Mouse (Mus musculus) layer of hippocampus, adult 2 months (tissue): ENCODE data around the gene Tacc2. TPM values are rescaled to one million over a fixed set of nuclear protein-coding genes. Genes with fewer than 3 reads are reported as not detected.

Experiments
- DNase-seq, 2 experiments: peaks; one replicate each; pipeline ENCODE4 v3.0.0; 2022; ENCODE audit warnings: low spot score in 2 of 2
- H3K27ac ChIP-seq: fragments of 200-600 bp; 2 replicates; pipeline ENCODE4 v1.8.1; 2022
- H3K4me3 ChIP-seq: fragments of 200-600 bp; 2 replicates; pipeline ENCODE4 v1.8.1; 2022; ENCODE audit warnings: mild to moderate bottlenecking
- CTCF ChIP-seq: fragments of 200-600 bp; conservative IDR thresholded peaks from 2 replicates; pipeline ENCODE4 v1.8.1; 2022; ENCODE audit warnings: antibody characterized with exemption, mild to moderate bottlenecking, moderate library complexity
- total RNA-seq, 2 experiments: library from RNA; stranded (reverse); gene quantifications; 2 replicates each; pipeline ENCODE4 v1.2.3; 2021

Tacc2 gene
- total RNA-seq, 2 experiments from 2014 or later: 79.5 to 82.0 TPM

GRCm38 (mm10) chr7:130773171-130773830 is 196.1 kb downstream of the Tacc2 start:
- TF ChIP-seq CTCF: peak; percentile 87
- no peak overlapping the region for H3K4me3 ChIP-seq
- DNase-seq: peak in 1 of 2 experiments; percentile 36
- H3K27ac ChIP-seq: no peak overlapping the region

- TF ChIP-seq CTCF: no peak
These were observed 196.8 kb downstream of the Tacc2 start, which contains the start of gene Btbd16 for GRCm38 (mm10) chr7:130773914-130774630. Btbd16 (plus strand) TSS chr7:130774069.

GRCm38 (mm10) chr7:130780866-130781419 is 203.7 kb downstream of the Tacc2 start:
- Histone ChIP-seq H3K27ac (no peak overlapping the region), H3K4me3 (no peak overlapping the region)
- no peak for TF ChIP-seq CTCF
- no peak for DNase-seq

More at GRCm38 (mm10) chr7:130773914-130774630, 196.8 kb downstream of the Tacc2 start, which contains the start of gene Btbd16:
- DNase-seq: no peak
- H3K27ac ChIP-seq: no peak within 1 kb of the TSS
- H3K4me3 ChIP-seq: no peak within 1 kb of the TSS

GRCm38 (mm10) chr7:130782501-130783050 is 205.3 kb downstream of the Tacc2 start:
- TF ChIP-seq CTCF: no peak
- H3K27ac ChIP-seq: no peak overlapping the region
- DNase-seq: no peak

GRCm38 (mm10) chr7:130785923-130786575 is 208.8 kb downstream of the Tacc2 start:
- DNase-seq: no peak

More at GRCm38 (mm10) chr7:130782501-130783050, 205.3 kb downstream of the Tacc2 start:
- H3K4me3 ChIP-seq: no peak overlapping the region

GRCm38 (mm10) chr7:130786708-130787107 is 209.5 kb downstream of the Tacc2 start:
- Histone ChIP-seq H3K27ac (no peak overlapping the region), H3K4me3 (no peak overlapping the region)
- no peak for TF ChIP-seq CTCF
- DNase-seq: no peak

More at GRCm38 (mm10) chr7:130785923-130786575, 208.8 kb downstream of the Tacc2 start:
- no peak overlapping the region for H3K4me3 ChIP-seq
- TF ChIP-seq CTCF: no peak
- H3K27ac ChIP-seq: no peak overlapping the region

GRCm38 (mm10) chr7:130787537-130787936 is 210.3 kb downstream of the Tacc2 start:
- TF ChIP-seq CTCF: no peak
- Histone ChIP-seq H3K4me3 (no peak overlapping the region), H3K27ac (no peak overlapping the region)
- no peak for DNase-seq

GRCm38 (mm10) chr7:130788950-130789349 is 211.7 kb downstream of the Tacc2 start:
- no peak overlapping the region for H3K4me3 ChIP-seq
- TF ChIP-seq CTCF: no peak
- no peak for DNase-seq
- no peak overlapping the region for H3K27ac ChIP-seq

GRCm38 (mm10) chr7:130789456-130789855 is 212.2 kb downstream of the Tacc2 start:
- no peak for DNase-seq
- H3K4me3 ChIP-seq: no peak overlapping the region
- H3K27ac ChIP-seq: no peak overlapping the region
- no peak for TF ChIP-seq CTCF

GRCm38 (mm10) chr7:130793671-130794070 is 216.4 kb downstream of the Tacc2 start:
- Histone ChIP-seq H3K27ac (no peak overlapping the region), H3K4me3 (no peak overlapping the region)
- no peak for TF ChIP-seq CTCF
- no peak for DNase-seq

- no peak overlapping the region for H3K27ac ChIP-seq
- TF ChIP-seq CTCF: peak; percentile 57
These were observed 219.5 kb downstream of the Tacc2 start for GRCm38 (mm10) chr7:130796786-130797185.

GRCm38 (mm10) chr7:130797524-130797923 is 220.3 kb downstream of the Tacc2 start:
- H3K4me3 ChIP-seq: no peak overlapping the region
- TF ChIP-seq CTCF: no peak
- no peak for DNase-seq
- H3K27ac ChIP-seq: no peak overlapping the region

More at GRCm38 (mm10) chr7:130796786-130797185, 219.5 kb downstream of the Tacc2 start:
- DNase-seq: no peak
- H3K4me3 ChIP-seq: no peak overlapping the region

GRCm38 (mm10) chr7:130799418-130799817 is 222.2 kb downstream of the Tacc2 start:
- TF ChIP-seq CTCF: no peak
- no peak overlapping the region for H3K4me3 ChIP-seq
- DNase-seq: no peak

More at GRCm38 (mm10) chr7:130799418-130799817, 222.2 kb downstream of the Tacc2 start:
- H3K27ac ChIP-seq: no peak overlapping the region
